Mouse (Mus musculus) neutrophil, adult 65 days (primary cell): ENCODE results near the gene Krtap3-2. TPM values are rescaled to one million over a fixed set of nuclear protein-coding genes. Genes with fewer than 3 reads are reported as not detected.

Experiments used
- total RNA-seq: library from RNA; stranded (reverse); gene quantifications from 2 replicates; pipeline ENCODE4 v1.2.4, GENCODE M21; 2023

Gene Krtap3-2
- total RNA-seq, result not detected in 2 replicates

GRCm38 (mm10) chr11:99556753-99557152 is at the start of gene Krtap3-2:
Krtap3-2 (minus strand) TSS chr11:99556853.

DNA sequence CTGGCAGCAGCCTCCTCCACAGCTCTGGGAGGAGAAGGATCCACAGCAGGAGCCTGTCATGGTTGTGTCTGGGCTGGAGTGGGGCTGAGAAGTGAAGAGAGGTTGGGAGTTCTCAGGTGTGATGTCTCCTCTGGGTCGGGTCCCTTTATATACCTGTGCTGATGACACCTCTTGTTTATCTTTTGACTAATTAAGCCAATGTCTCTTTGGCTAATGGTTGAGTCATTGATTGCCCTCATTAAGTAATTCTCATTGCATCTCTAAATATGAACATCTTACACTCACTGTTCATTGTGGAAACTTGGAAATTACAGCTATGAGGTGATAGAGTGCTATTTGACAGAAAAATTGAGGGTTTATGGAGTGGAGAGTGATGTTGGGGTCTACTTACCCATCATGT is 46.6 kb upstream of the Krtap3-2 start, which contains the start of gene Gm11938:
Gene Gm11938 (minus strand): TSS at position 101 of the 400 bp plus-strand sequence.

GRCm38 (mm10) chr11:99597742-99598141 is 41.1 kb upstream of the Krtap3-2 start, which contains the start of gene Krtap9-3:
Krtap9-3 (minus strand) TSS chr11:99598105.

DNA sequence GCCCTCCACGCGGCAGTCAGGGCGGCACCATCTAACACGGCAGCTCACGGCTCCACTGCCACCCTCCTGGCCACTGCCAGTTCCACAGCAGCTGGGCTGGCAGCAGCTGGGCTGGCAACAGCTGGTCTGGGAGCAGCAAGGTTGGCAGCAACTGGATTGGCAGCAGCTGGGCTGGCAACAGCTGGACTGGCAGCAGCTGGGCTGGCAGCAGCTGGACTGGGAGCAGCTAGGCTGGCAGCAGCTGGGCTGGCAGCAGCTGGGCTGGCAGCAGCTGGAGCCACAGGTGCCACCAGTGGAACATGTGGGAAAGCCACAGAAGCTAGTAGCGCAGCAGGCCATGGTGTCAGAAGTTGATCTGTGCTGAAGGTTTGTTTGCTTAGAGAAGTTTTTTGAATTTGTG is 34.3 kb upstream of the Krtap3-2 start, which contains the start of gene Krtap1-3:
Gene Krtap1-3 (minus strand): TSS at position 359 of the 400 bp plus-strand sequence.

DNA sequence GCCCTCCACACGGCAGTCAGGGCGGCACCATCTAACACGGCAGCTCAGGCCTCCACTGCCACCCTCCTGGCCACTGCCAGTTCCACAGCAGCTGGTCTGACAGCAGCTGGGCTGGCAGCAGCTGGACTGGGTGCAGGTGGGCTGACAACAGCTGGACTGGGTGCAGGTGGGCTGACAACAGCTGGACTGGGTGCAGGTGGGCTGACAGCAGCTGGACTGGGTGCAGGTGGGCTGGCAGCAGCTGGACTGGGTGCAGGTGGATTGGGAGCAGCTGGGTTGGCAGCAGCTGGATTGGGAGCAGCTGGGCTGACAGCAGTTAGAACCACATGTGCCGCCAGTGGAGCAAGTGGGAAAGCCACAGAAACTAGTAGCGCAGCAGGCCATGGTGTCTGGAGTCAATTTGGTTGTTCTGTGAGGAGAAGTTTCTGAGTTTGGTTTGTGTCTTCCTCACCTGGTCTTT is 26.6 kb upstream of the Krtap3-2 start, which contains the start of gene Krtap1-4:
Gene Krtap1-4 (minus strand): TSS at position 410 of the 460 bp plus-strand sequence.

DNA sequence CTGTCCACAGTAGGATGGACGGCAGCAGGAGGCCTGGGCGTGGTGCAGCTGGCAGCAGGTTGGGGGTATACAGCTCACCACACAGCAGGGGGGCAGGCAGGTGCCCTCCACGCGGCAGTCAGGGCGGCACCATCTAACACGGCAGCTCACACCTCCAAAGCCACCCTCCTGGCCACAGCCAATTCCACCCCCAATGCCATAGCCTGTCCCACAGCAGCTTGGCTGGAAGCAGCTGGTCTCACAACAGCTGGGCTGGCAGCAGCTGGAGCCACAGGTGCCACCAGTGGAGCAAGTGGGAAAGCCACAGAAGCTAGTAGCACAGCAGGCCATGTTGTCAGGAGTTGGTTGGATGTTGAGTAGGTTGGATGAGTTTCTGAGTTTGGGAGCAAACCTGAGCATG is 24.0 kb upstream of the Krtap3-2 start, which contains the start of gene Krtap1-5:
Gene Krtap1-5 (minus strand): TSS at position 381 of the 400 bp plus-strand sequence.

GRCm38 (mm10) chr11:99566530-99566929 is 9.9 kb upstream of the Krtap3-2 start, which contains the start of gene Krtap3-1:
Krtap3-1 (minus strand) TSS chr11:99566630.

DNA sequence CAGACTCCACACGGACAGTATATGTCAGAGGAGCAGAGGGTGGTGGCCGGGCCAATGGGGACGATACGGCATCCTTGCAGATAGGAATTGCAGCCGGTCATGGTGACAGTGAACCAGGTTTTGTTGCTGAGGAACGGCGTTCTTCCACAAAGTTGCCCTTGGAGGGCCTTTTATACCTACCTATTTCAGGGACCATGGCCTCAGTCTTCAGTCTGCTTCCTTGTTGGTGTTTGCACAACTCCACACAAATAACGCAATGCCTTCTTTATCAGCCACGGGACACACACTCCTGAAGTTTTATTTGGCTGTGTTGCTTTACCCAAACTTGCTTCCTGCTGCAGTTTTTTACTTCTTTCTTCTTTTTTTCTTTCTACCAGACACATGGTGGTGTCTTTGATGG is 2.7 kb upstream of the Krtap3-2 start, which contains the start of gene Gm11939:
Gene Gm11939 (minus strand): TSS at position 101 of the 400 bp plus-strand sequence.

GRCm38 (mm10) chr11:99550765-99551164 is 5.9 kb downstream of the Krtap3-2 start, which contains the start of gene Krtap3-3:
Krtap3-3 (minus strand) TSS chr11:99550865.

DNA sequence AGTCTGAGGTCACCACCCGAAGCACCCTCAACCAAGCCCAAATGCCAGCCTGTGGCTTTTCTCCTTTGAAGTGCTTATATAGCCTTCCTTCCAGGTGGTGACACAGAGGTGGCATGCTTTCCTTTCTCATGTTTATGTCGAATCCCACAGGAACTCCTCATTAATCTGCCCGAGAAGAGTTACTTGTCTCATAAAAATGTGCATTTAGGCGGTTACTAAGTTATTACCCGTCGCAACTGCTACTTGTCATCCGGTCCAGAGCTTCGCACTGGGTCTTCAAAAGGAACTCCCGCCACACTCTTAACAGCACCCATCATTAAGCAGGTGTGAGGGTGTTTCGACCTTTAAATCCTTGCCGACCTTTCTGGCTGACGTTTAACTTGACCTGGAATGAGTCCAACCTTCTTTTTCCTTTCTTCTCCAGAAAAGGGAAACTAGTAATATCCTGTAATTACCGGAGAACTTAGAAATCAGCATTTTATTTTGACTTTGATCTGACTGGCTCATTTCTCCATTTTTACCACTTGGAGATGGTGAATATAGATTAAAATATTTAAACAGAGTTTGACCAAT is 35.3 kb downstream of the Krtap3-2 start, which contains the start of gene Krt39:
Gene Krt39 (minus strand): TSS at position 51 of the 573 bp plus-strand sequence.

Other genes starting within 250 kb of the Krtap3-2 start
- gene Krt25, start 233.9 kb downstream of the Krtap3-2 start, total RNA-seq, result not detected in 2 replicates
- gene Krt26, start 218.9 kb downstream of the Krtap3-2 start, total RNA-seq, result not detected in 2 replicates
- gene Krt27, start 205.7 kb downstream of the Krtap3-2 start, total RNA-seq, result not detected in 2 replicates
- gene Krt28, start 181.9 kb downstream of the Krtap3-2 start, total RNA-seq, result not detected in 2 replicates
- not detected in 2 replicates for gene Krt10, start 167.5 kb downstream of the Krtap3-2 start, total RNA-seq
- not detected in 2 replicates for gene Krt12, start 134.6 kb downstream of the Krtap3-2 start, total RNA-seq
- gene Krt20, start 118.7 kb downstream of the Krtap3-2 start, total RNA-seq, result not detected in 2 replicates
- not detected in 2 replicates for gene Krt23, start 63.7 kb downstream of the Krtap3-2 start, total RNA-seq
- not detected in 2 replicates for gene Krt39, start 35.5 kb downstream of the Krtap3-2 start, total RNA-seq
- not detected in 2 replicates for gene Krt40, start 13.7 kb downstream of the Krtap3-2 start, total RNA-seq
- not detected in 2 replicates for gene Krtap3-3, start 6.0 kb downstream of the Krtap3-2 start, total RNA-seq
- not detected in 2 replicates for gene Gm11939, start 2.6 kb upstream of the Krtap3-2 start, total RNA-seq
- not detected in 2 replicates for gene Krtap3-1, start 9.8 kb upstream of the Krtap3-2 start, total RNA-seq
- not detected in 2 replicates for gene Krtap1-5, start 24.2 kb upstream of the Krtap3-2 start, total RNA-seq
- not detected in 2 replicates for gene Krtap1-4, start 26.8 kb upstream of the Krtap3-2 start, total RNA-seq
- not detected in 2 replicates for gene Krtap1-3, start 34.5 kb upstream of the Krtap3-2 start, total RNA-seq
- gene Krtap9-3, start 41.3 kb upstream of the Krtap3-2 start, total RNA-seq, result not detected in 2 replicates
- gene Gm11938, start 46.5 kb upstream of the Krtap3-2 start, total RNA-seq, result not detected in 2 replicates
- not detected in 2 replicates for gene Gm11937, start 53.3 kb upstream of the Krtap3-2 start, total RNA-seq
- not detected in 2 replicates for gene Krtap2-4, start 58.0 kb upstream of the Krtap3-2 start, total RNA-seq
- gene Gm11562, start 63.6 kb upstream of the Krtap3-2 start, total RNA-seq, result not detected in 2 replicates
- gene Krtap4-1, start 71.4 kb upstream of the Krtap3-2 start, total RNA-seq, result not detected in 2 replicates
- gene Krtap4-2, start 78.2 kb upstream of the Krtap3-2 start, total RNA-seq, result not detected in 2 replicates
- not detected in 2 replicates for gene Krtap4-7, start 87.2 kb upstream of the Krtap3-2 start, total RNA-seq
- not detected in 2 replicates for gene Gm11555, start 93.4 kb upstream of the Krtap3-2 start, total RNA-seq
- gene Gm11563, start 102.1 kb upstream of the Krtap3-2 start, total RNA-seq, result not detected in 2 replicates
- gene Krtap4-6, start 109.1 kb upstream of the Krtap3-2 start, total RNA-seq, result not detected in 2 replicates
- gene Gm14190, start 133.9 kb upstream of the Krtap3-2 start, total RNA-seq, result not detected in 2 replicates
- not detected in 2 replicates for gene Gm14180, start 177.4 kb upstream of the Krtap3-2 start, total RNA-seq
- gene Gm11595, start 216.1 kb upstream of the Krtap3-2 start, total RNA-seq, result not detected in 2 replicates
- not detected in 2 replicates for gene Krtap4-8, start 223.9 kb upstream of the Krtap3-2 start, total RNA-seq
- gene Krtap4-9, start 228.3 kb upstream of the Krtap3-2 start, total RNA-seq, result not detected in 2 replicates
- not detected in 2 replicates for gene Gm11596, start 236.6 kb upstream of the Krtap3-2 start, total RNA-seq
- gene Gm11569, start 242.1 kb upstream of the Krtap3-2 start, total RNA-seq, result not detected in 2 replicates
- gene Gm11554, start 247.6 kb upstream of the Krtap3-2 start, total RNA-seq, result not detected in 2 replicates